Mouse (Mus musculus) forebrain, postnatal 0 days (tissue): ENCODE data around the gene Dchs1. TPM values are rescaled to one million over a fixed set of nuclear protein-coding genes. Genes with fewer than 3 reads are reported as not detected.

ENCODE experiments used
- ATAC-seq: fragments of 200-750 bp; cut with Nextera tagmentation; 2 replicates; pipeline ENCODE4 v1.8.0; 2017; ENCODE audit warnings: mild to moderate bottlenecking, moderate library complexity
- DNase-seq: peaks from one replicate; pipeline ENCODE4 v3.0.0-alpha.2; 2015
- H3K27ac ChIP-seq: fragments of 300-500 bp; sonication (generic); 2 replicates; pipeline ENCODE4 v1.5.1; 2014; ENCODE audit warnings: low read depth, mild to moderate bottlenecking, antibody characterized with exemption, low read length, moderate library complexity, mixed read lengths
- H3K27me3 ChIP-seq: fragments of 300-500 bp; sonication (generic); 2 replicates; pipeline ENCODE4 v1.6.1; 2014; ENCODE audit warnings: mild to moderate bottlenecking, low read length, mixed read lengths; ENCODE audit not compliant: insufficient read depth
- H3K36me3 ChIP-seq: fragments of 300-500 bp; sonication (generic); 2 replicates; pipeline ENCODE4 v1.6.1; 2014; ENCODE audit warnings: mild to moderate bottlenecking, moderate library complexity; ENCODE audit not compliant: insufficient read depth
- H3K4me1 ChIP-seq: fragments of 300-500 bp; sonication (generic); 2 replicates; pipeline ENCODE4 v1.6.1; 2014; ENCODE audit warnings: antibody characterized with exemption; ENCODE audit not compliant: insufficient read depth
- H3K4me2 ChIP-seq: fragments of 300-500 bp; sonication (generic); 2 replicates; pipeline ENCODE4 v1.6.1; 2014; ENCODE audit warnings: low read depth, mild to moderate bottlenecking, moderate library complexity
- H3K4me3 ChIP-seq: fragments of 300-500 bp; sonication (generic); 2 replicates; pipeline ENCODE4 v1.5.1; 2014; ENCODE audit warnings: low read depth, low read length, mixed read lengths
- H3K9ac ChIP-seq: fragments of 300-500 bp; sonication (generic); 2 replicates; pipeline ENCODE4 v1.6.1; 2014; ENCODE audit warnings: mild to moderate bottlenecking
- H3K9me3 ChIP-seq: fragments of 300-500 bp; sonication (generic); 2 replicates; pipeline ENCODE4 v1.6.1; 2016; ENCODE audit warnings: low read length
- CTCF ChIP-seq: sonication (generic); IDR thresholded peaks from 2 replicates; pipeline ENCODE4 v1.5.1; 2016; ENCODE audit warnings: antibody characterized with exemption, control low read depth, low read depth
- WGBS: fragments of 180-500 bp; shearing (Covaris S2); extraction: QIAGEN DNeasy Blood & Tissue Kit; methylation state at CpG from one replicate; pipeline ENCODE4 v1.1.7; 2014; 5-methylcytosine and 5-hydroxymethylcytosine counted together
- polyA plus RNA-seq: library from polyadenylated mRNA; unstranded; fragments of >200 nt; fragmentation: Nextera tagmentation; extraction: Ambion mirVana; gene quantifications from 2 replicates; pipeline ENCODE4 v1.2.1, GENCODE M21; 2015
- total RNA-seq: library from RNA; depleted of rRNA; stranded (reverse); fragments of >200 nt; gene quantifications from 2 replicates; pipeline ENCODE4 v1.2.3, GENCODE M21; 2014; rRNA removed

Gene Dchs1
- total RNA-seq (62.7 and 98.7 TPM in 2 replicates), polyA plus RNA-seq (5.7 and 8.0 TPM in 2 replicates)

DNA sequence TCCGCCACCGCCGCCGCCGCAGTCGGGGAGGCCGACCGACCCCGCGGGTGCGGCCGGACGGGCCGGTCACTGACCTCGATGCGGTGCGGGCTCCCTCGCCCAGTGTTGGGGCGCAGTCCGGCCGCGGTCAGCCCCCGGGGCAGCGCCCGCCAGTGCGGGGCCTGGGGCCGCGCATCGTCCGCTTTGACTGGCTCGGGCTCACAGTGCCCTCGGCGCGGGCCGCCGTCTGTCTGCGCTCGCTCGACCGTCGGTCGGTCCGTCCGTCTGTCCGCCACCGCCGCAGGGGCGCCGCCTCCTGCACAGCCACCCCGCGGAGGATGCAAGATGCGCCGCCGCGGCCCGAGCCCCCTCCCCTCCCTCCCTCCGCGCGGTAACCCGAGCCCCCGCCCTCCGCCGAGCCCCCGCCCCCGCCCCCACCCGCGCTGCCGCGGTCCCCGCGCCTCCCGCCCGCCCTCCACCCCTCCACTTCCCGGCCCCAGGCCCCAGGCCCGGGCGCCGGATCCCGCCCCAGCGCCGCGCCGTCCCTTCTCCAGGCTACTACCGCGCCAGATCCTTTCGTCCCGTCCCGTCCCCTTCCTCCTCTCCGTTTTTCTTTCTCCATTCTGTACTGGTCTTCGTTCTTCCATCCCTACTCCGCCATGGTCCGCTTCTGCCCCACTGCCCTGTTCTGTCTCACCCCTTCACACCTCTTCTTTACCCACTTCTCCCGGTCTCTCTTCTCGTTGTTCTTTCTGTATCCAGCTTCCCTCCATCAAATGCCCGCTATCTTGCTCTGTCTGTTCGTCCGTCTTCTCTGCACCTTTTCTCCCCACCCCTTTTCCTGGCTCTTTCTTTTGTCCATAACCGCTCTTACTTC, at the start of gene Dchs1:
Gene Dchs1 (minus strand): TSS at position 370 of the 856 bp plus-strand sequence.
- Histone ChIP-seq H3K9me3 (no peaks in the 10 kb centered on the region), H3K4me2 (peak within 1 kb of the TSS; percentile 83), H3K36me3 (peaks cover 10% of the 10 kb centered on the region; the same call in 1 of the 2 replicates), H3K4me3 (peak within 1 kb of the TSS; percentile 97), H3K27me3 (no peaks in the 10 kb centered on the region), H3K4me1 (peaks cover 35% of the 10 kb centered on the region), H3K9ac (peak within 1 kb of the TSS; percentile 100), H3K27ac (peak within 1 kb of the TSS; percentile 99)
- DNase-seq: peak; percentile 72
- ATAC-seq: peak; percentile 74
- TF ChIP-seq CTCF: no peak
- 2% methylated on average over 55 of the region's 97 CpGs for WGBS

GRCm38 (mm10) chr7:105824281-105824680, 36.8 kb upstream of the Dchs1 start:
- Histone ChIP-seq H3K27me3 (no peaks in the 10 kb centered on the region), H3K36me3 (no peaks in the 10 kb centered on the region), H3K9ac (no peak overlapping the region), H3K27ac (no peak overlapping the region), H3K4me2 (no peak overlapping the region), H3K4me3 (no peak overlapping the region), H3K4me1 (no peaks in the 10 kb centered on the region), H3K9me3 (no peaks in the 10 kb centered on the region)
- DNase-seq (no peak), ATAC-seq (no peak)
- 80% methylated on average over 7 of the region's 7 CpGs for WGBS
- no peak for TF ChIP-seq CTCF

DNA sequence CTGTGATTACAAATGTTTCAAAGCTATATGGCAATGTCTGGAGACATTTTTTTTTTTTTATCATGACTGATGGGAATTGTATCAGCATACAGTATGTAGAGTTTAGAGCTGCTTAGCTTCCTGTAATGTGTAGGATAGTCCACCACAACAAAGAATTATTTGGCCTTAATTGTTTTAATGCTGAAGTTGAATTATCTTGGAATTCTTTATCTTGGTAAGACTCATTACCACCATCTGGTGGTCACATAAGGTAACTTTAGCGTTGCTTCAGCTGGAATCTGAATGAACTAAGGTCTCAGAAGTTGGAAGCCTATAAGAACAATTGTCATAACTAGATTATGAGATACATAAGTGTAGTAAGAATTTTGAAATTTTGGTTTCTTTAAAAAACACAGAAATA, 31.0 kb upstream of the Dchs1 start:
- H3K27ac ChIP-seq: no peak overlapping the region
- no peaks in the 10 kb centered on the region for H3K27me3 ChIP-seq
- H3K36me3 ChIP-seq: no peaks in the 10 kb centered on the region
- no peak overlapping the region for H3K4me2 ChIP-seq
- DNase-seq: peak; percentile 76
- no peaks in the 10 kb centered on the region for H3K9me3 ChIP-seq
- H3K9ac ChIP-seq: no peak overlapping the region
- no peaks in the 10 kb centered on the region for H3K4me1 ChIP-seq
- ATAC-seq: peak; percentile 48; the same call in 1 of the 2 replicates
- 0% methylated on average over 1 of the region's 1 CpGs for WGBS
- no peak overlapping the region for H3K4me3 ChIP-seq
- TF ChIP-seq CTCF: peak; percentile 72

- DNase-seq: peak; percentile 12
Measured at GRCm38 (mm10) chr7:105816736-105817135, 29.3 kb upstream of the Dchs1 start.

GRCm38 (mm10) chr7:105813326-105813725, 25.9 kb upstream of the Dchs1 start:
- H3K4me1 ChIP-seq: peaks cover 6% of the 10 kb centered on the region
- no peaks in the 10 kb centered on the region for H3K9me3 ChIP-seq
- H3K4me3 ChIP-seq: no peak overlapping the region
- DNase-seq: no peak
- WGBS: 92% methylated on average over 3 of the region's 3 CpGs
- H3K27ac ChIP-seq: no peak overlapping the region
- no peak overlapping the region for H3K4me2 ChIP-seq
- no peak overlapping the region for H3K9ac ChIP-seq
- peaks cover 15% of the 10 kb centered on the region for H3K36me3 ChIP-seq
- H3K27me3 ChIP-seq: no peaks in the 10 kb centered on the region
- no peak for TF ChIP-seq CTCF
- no peak for ATAC-seq

More at GRCm38 (mm10) chr7:105816736-105817135, 29.3 kb upstream of the Dchs1 start:
- ATAC-seq: peak; percentile 56; the same call in 1 of the 2 replicates
- TF ChIP-seq CTCF: peak; percentile 55
- Histone ChIP-seq H3K4me3 (no peak overlapping the region), H3K27ac (no peak overlapping the region), H3K4me2 (no peak overlapping the region), H3K27me3 (no peaks in the 10 kb centered on the region), H3K9ac (no peak overlapping the region), H3K4me1 (no peaks in the 10 kb centered on the region), H3K36me3 (no peaks in the 10 kb centered on the region), H3K9me3 (no peaks in the 10 kb centered on the region)

- peaks cover 17% of the 10 kb centered on the region for H3K36me3 ChIP-seq
- H3K4me3 ChIP-seq: no peak overlapping the region
- DNase-seq: no peak
- H3K4me1 ChIP-seq: peaks cover 6% of the 10 kb centered on the region
- no peak for ATAC-seq
- no peaks in the 10 kb centered on the region for H3K9me3 ChIP-seq
- H3K27me3 ChIP-seq: no peaks in the 10 kb centered on the region
- H3K27ac ChIP-seq: no peak overlapping the region
- H3K9ac ChIP-seq: no peak overlapping the region
- no peak for TF ChIP-seq CTCF
- no peak overlapping the region for H3K4me2 ChIP-seq
- WGBS: 81% methylated on average over 3 of the region's 3 CpGs
Measured at GRCm38 (mm10) chr7:105812566-105812965, 25.1 kb upstream of the Dchs1 start.

- H3K4me3 ChIP-seq: no peak overlapping the region
- peaks cover 6% of the 10 kb centered on the region for H3K4me1 ChIP-seq
- no peaks in the 10 kb centered on the region for H3K9me3 ChIP-seq
- TF ChIP-seq CTCF: no peak
- ATAC-seq (no peak), DNase-seq (no peak)
- no peak overlapping the region for H3K27ac ChIP-seq
- H3K36me3 ChIP-seq: peaks cover 17% of the 10 kb centered on the region
- H3K9ac ChIP-seq: no peak overlapping the region
- H3K4me2 ChIP-seq: peak overlapping the region; percentile 26
- H3K27me3 ChIP-seq: no peaks in the 10 kb centered on the region
Measured at GRCm38 (mm10) chr7:105811516-105811915, 24.1 kb upstream of the Dchs1 start.
